Mouse (Mus musculus) urinary bladder, postnatal 14 days (tissue): Measurements from ENCODE around the gene Gm20929.
"Not testable (repeated sequence)": the region's sequence is repeated elsewhere in the genome, so short reads cannot be mapped to it uniquely, and the experiment has no call there.

Source experiments
- DNase-seq: peaks from one replicate; pipeline ENCODE4 v3.0.0; 2021; ENCODE audit warnings: low spot score

Gm20929 gene

GRCm38 (mm10) chrY:53843649-53844048 lies at the start of gene Gm20929:
TSS of gene Gm20929 (plus strand) at chrY:53843949.
- not testable (repeated sequence) for DNase-seq
